In genomic region chr16:26251027-26251426, GRCm38 (mm10) we compare ENCODE assay signal across 27 mouse cellular contexts.
DNase-seq lines count a peak whose midpoint lies in the region; ATAC-seq and TF ChIP-seq lines count a peak whose summit lies in the region.
"Had no signal": no experiment of that assay in that cellular context is flagged by ENCODE, and none has a peak within 500 bp of the region (broad histone marks: within the 10 kb centered on the region; RNA-seq: fewer than 3 reads in every experiment).

No protein-coding gene starts in this region.

- H3K9ac ChIP-seq in kidney, postnatal 0 days (ENCODE audit: low read depth, low read length), result no peak overlapping the region
- H3K9ac ChIP-seq in liver, postnatal 0 days (replicated peaks), result no peak overlapping the region
- H3K9ac ChIP-seq in liver, embryonic 11.5 days (ENCODE audit: low read depth, low read length), result no peak overlapping the region
- H3K9ac ChIP-seq: embryonic facial prominence, embryonic 13.5 days; forebrain, embryonic 12.5 days; forebrain, embryonic 15.5 days; heart, embryonic 13.5 days; hindbrain, embryonic 15.5 days had no signal

- H3K9me3 ChIP-seq in kidney, postnatal 0 days (replicated peaks; ENCODE audit: low read length), result no peaks in the 10 kb centered on the region
- no peaks in the 10 kb centered on the region for H3K9me3 ChIP-seq in liver, postnatal 0 days (ENCODE audit: low read length)
- no peaks in the 10 kb centered on the region for H3K9me3 ChIP-seq in liver, embryonic 11.5 days (ENCODE audit: control insufficient read depth, low read length)
- H3K9me3 ChIP-seq: embryonic facial prominence, embryonic 10.5 days; embryonic facial prominence, embryonic 13.5 days; forebrain, embryonic 12.5 days; forebrain, embryonic 15.5 days; heart, embryonic 10.5 days; heart, embryonic 13.5 days; hindbrain, embryonic 15.5 days had no signal

- no peak for ATAC-seq in kidney, postnatal 0 days (replicated peaks; ENCODE audit: low FRiP score, low read depth)
- no peak for ATAC-seq in liver, postnatal 0 days
- no peak for ATAC-seq in liver, embryonic 11.5 days (replicated peaks; ENCODE audit: low FRiP score)
- ATAC-seq in Patski, result no peak
- ATAC-seq: activated CD4-positive, CD25-positive, alpha-beta regulatory T cell, adult 4 months; forebrain, embryonic 15.5 days had no signal

- TF ChIP-seq EP300 in liver, postnatal 0 days (IDR thresholded peaks at IDR 0.05; ENCODE audit: low read depth), result no peak

- in situ Hi-C loops in Patski (cut with MboI; ENCODE audit: low pct_unique_long_range_greater_than_20kb), result loop anchor here (5.0 kb wide), 1 partner anchor 191 kb away; no protein-coding TSS in a partner anchor

- H3K27me3 ChIP-seq in kidney, postnatal 0 days (ENCODE audit: insufficient read depth, low read length), result no peaks in the 10 kb centered on the region
- H3K27me3 ChIP-seq in liver, postnatal 0 days (ENCODE audit: insufficient read depth, low read length), result no peaks in the 10 kb centered on the region
- no peaks in the 10 kb centered on the region for H3K27me3 ChIP-seq in liver, embryonic 11.5 days (replicated peaks; ENCODE audit: control insufficient read depth, insufficient read depth, low read length)
- H3K27me3 ChIP-seq in Patski, result no peaks in the 10 kb centered on the region
- no peaks in the 10 kb centered on the region for H3K27me3 ChIP-seq in thymus, adult 2 months (ENCODE audit: control insufficient read depth, insufficient read depth, low read length)
- H3K27me3 ChIP-seq: embryonic facial prominence, embryonic 13.5 days; forebrain, embryonic 12.5 days; forebrain, embryonic 15.5 days; heart, embryonic 13.5 days; hindbrain, embryonic 15.5 days had no signal

- DNase-seq in kidney, postnatal 0 days (ENCODE audit: low spot score), result peak; percentile 19
- no peak for DNase-seq in kidney, postnatal 14 days
- no peak for DNase-seq in liver, postnatal 0 days
- no peak for DNase-seq in liver, embryonic 11.5 days (ENCODE audit: low spot score)
- no peak for DNase-seq in Patski (ENCODE audit: low read depth, low spot score)
- no peak for DNase-seq in thymus, adult 2 months
- DNase-seq: adrenal gland, adult 8-10 months; adrenal gland, postnatal 25 days; B cell, adult 2 months; cerebellum, adult 11-12 months; cerebellum, adult 8-10 months; cerebellum, postnatal 10 days; cerebellum, postnatal 36 days; embryo, embryonic 11 days; gastrocnemius, postnatal 25 days; heart, adult 18-20 months; heart, postnatal 14 days; heart, postnatal 4 days had no signal

- peak; percentile 52 for TF ChIP-seq CTCF in kidney, postnatal 0 days (IDR thresholded peaks at IDR 0.05; ENCODE audit: low read depth)
- peak; percentile 33; the same call in 1 of the 2 replicates for TF ChIP-seq CTCF in liver, postnatal 0 days (IDR thresholded peaks at IDR 0.05; ENCODE audit: low read depth)
- TF ChIP-seq CTCF in Patski (IDR thresholded peaks at IDR 0.05), result peak; percentile 12
- no peak for TF ChIP-seq CTCF in thymus, adult 2 months (IDR thresholded peaks at IDR 0.05; ENCODE audit: borderline replicate concordance, control insufficient read depth, extremely low read depth, insufficient read depth, low read length, poor library complexity)

- CTCF ChIA-PET in Patski (lab: Charles Lee), result interaction anchor here (0.9 to 1.6 kb wide), 2 partner anchors 244 to 287 kb away, joined by 3 read pairs; no protein-coding TSS in a partner anchor

- WGBS in kidney, postnatal 0 days, result 77% methylated on average over 2 of the region's 2 CpGs
- WGBS in liver, postnatal 0 days (ENCODE audit: insufficient replicate concordance), result 63% methylated on average over 2 of the region's 2 CpGs
- 75% methylated on average over 2 of the region's 2 CpGs for WGBS in liver, embryonic 11.5 days
- WGBS in thymus, adult 2 months, result 81% methylated on average over 2 of the region's 2 CpGs

- POLR2A ChIA-PET in Patski (lab: Charles Lee), result no interaction called here

- H3K36me3 ChIP-seq in kidney, postnatal 0 days (ENCODE audit: insufficient read depth, low read length), result no peaks in the 10 kb centered on the region
- H3K36me3 ChIP-seq in liver, postnatal 0 days (replicated peaks; ENCODE audit: insufficient read depth, low read length), result no peaks in the 10 kb centered on the region
- H3K36me3 ChIP-seq in liver, embryonic 11.5 days (ENCODE audit: control insufficient read depth, insufficient read depth, low read length), result no peaks in the 10 kb centered on the region
- H3K36me3 ChIP-seq in thymus, adult 2 months (ENCODE audit: control insufficient read depth, insufficient read depth, low read length), result no peaks in the 10 kb centered on the region
- H3K36me3 ChIP-seq: embryonic facial prominence, embryonic 10.5 days; embryonic facial prominence, embryonic 13.5 days; forebrain, embryonic 12.5 days; forebrain, embryonic 15.5 days; heart, embryonic 10.5 days; heart, embryonic 13.5 days; hindbrain, embryonic 15.5 days had no signal

- H3K4me2 ChIP-seq in kidney, postnatal 0 days (ENCODE audit: low read length), result no peak overlapping the region
- H3K4me2 ChIP-seq in liver, postnatal 0 days (ENCODE audit: low read depth, low read length), result no peak overlapping the region
- no peak overlapping the region for H3K4me2 ChIP-seq in liver, embryonic 11.5 days
- H3K4me2 ChIP-seq: embryonic facial prominence, embryonic 13.5 days; forebrain, embryonic 12.5 days; forebrain, embryonic 15.5 days; heart, embryonic 13.5 days; hindbrain, embryonic 15.5 days had no signal

- no peaks in the 10 kb centered on the region for H3K4me1 ChIP-seq in kidney, postnatal 0 days (replicated peaks; ENCODE audit: insufficient read depth, low read length)
- no peaks in the 10 kb centered on the region for H3K4me1 ChIP-seq in liver, postnatal 0 days (ENCODE audit: insufficient read depth)
- no peaks in the 10 kb centered on the region for H3K4me1 ChIP-seq in liver, embryonic 11.5 days (replicated peaks; ENCODE audit: control insufficient read depth, insufficient read depth, low read length)
- no peaks in the 10 kb centered on the region for H3K4me1 ChIP-seq in thymus, adult 2 months (replicated peaks; ENCODE audit: control insufficient read depth, insufficient read depth, low read length)
- H3K4me1 ChIP-seq: forebrain, embryonic 12.5 days; forebrain, embryonic 15.5 days; hindbrain, embryonic 15.5 days had no signal

- no peak for TF ChIP-seq POLR2A in thymus, adult 2 months (IDR thresholded peaks at IDR 0.05; ENCODE audit: control insufficient read depth, extremely low read depth, insufficient read depth, low read length, poor library complexity)

- no peak overlapping the region for H3K27ac ChIP-seq in kidney, postnatal 0 days
- H3K27ac ChIP-seq in liver, postnatal 0 days (ENCODE audit: low read depth), result no peak overlapping the region
- H3K27ac ChIP-seq in liver, embryonic 11.5 days (ENCODE audit: low read depth, low read length), result no peak overlapping the region
- no peak overlapping the region for H3K27ac ChIP-seq in thymus, adult 2 months (ENCODE audit: control insufficient read depth, insufficient read depth, low read length)
- H3K27ac ChIP-seq: embryonic facial prominence, embryonic 10.5 days; embryonic facial prominence, embryonic 13.5 days; forebrain, embryonic 12.5 days; forebrain, embryonic 15.5 days; heart, embryonic 10.5 days; heart, embryonic 13.5 days; hindbrain, embryonic 15.5 days had no signal

- H3K4me3 ChIP-seq in kidney, postnatal 0 days (replicated peaks; ENCODE audit: low read depth, low read length), result no peak overlapping the region
- H3K4me3 ChIP-seq in liver, postnatal 0 days (ENCODE audit: low read depth, low read length), result no peak overlapping the region
- H3K4me3 ChIP-seq in liver, embryonic 11.5 days (ENCODE audit: low read depth, low read length), result no peak overlapping the region
- H3K4me3 ChIP-seq in thymus, adult 2 months (ENCODE audit: control insufficient read depth, insufficient read depth, low read length), result no peak overlapping the region
- H3K4me3 ChIP-seq: embryonic facial prominence, embryonic 10.5 days; embryonic facial prominence, embryonic 13.5 days; erythroblast, embryonic 14.5 days; forebrain, embryonic 12.5 days; forebrain, embryonic 15.5 days; heart, embryonic 10.5 days; heart, embryonic 13.5 days; hindbrain, embryonic 15.5 days had no signal
